Mouse (Mus musculus): ENCODE results near the gene Hmga2. TPM values are rescaled to one million over a fixed set of nuclear protein-coding genes. Genes with fewer than 3 reads are reported as not detected.

Hmga2 gene
- polyA plus RNA-seq, 1 experiment from 2014 or later = 21.1 TPM

GRCm38 (mm10) chr10:120327946-120328345, 148.3 kb downstream of the Hmga2 start:
- Histone ChIP-seq H3K4me1 (ENCODE audit: control insufficient read depth, insufficient read depth, low read length) (no peaks in the 10 kb centered on the region), H3K4me3 (ENCODE audit: low read length) (no peak overlapping the region), H3K4me2 (ENCODE audit: low read depth, low read length) (no peak overlapping the region), H3K27me3 (replicated peaks; ENCODE audit: control insufficient read depth, insufficient read depth, low read length) (no peaks in the 10 kb centered on the region), H3K9ac (ENCODE audit: low read depth, low read length) (no peak overlapping the region), H3K36me3 (ENCODE audit: control insufficient read depth, insufficient read depth, low read length) (no peaks in the 10 kb centered on the region), H3K9me3 (ENCODE audit: control insufficient read depth, low read length) (no peaks in the 10 kb centered on the region), H3K27ac (ENCODE audit: low read length) (no peak overlapping the region)
- 89% methylated on average over 14 of the region's 14 CpGs for WGBS
- no peak for ATAC-seq

DNA sequence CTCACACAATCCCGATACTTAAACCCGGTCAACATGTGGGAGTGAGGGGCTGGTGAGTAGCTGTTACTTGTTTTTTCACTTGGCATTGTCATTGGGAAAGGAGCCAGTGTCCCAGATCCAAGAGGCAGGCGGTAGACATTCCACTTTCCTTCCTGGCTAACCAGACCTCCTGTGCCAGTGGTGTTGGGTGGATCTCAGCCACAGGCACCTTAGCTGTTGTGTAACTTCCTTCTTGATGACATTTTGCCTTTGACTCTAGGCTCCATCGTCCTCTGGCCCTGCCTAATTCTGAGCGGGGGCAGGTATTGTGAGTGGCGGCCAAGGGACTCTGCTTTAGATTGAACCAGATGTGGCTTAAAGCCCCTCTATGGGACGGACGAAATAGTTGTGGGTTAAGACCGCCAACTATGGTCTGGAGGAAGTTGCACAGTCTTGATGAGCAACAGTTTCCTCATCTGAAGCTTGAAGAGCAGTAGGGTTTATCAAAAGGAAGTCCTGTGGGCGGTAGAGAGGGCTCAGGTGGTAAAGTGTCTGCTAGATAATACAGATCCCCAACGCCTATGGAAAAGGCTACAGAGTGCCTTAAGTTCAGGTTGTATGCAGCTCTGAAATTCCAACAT, 152.6 kb downstream of the Hmga2 start:
- Histone ChIP-seq H3K4me2 (ENCODE audit: low read depth, low read length) (no peak overlapping the region), H3K4me1 (ENCODE audit: control insufficient read depth, insufficient read depth, low read length) (no peaks in the 10 kb centered on the region), H3K4me3 (ENCODE audit: low read length) (no peak overlapping the region), H3K27ac (ENCODE audit: low read length) (no peak overlapping the region), H3K9me3 (ENCODE audit: control insufficient read depth, low read length) (no peaks in the 10 kb centered on the region; the same call in 1 of the 2 replicates), H3K9ac (ENCODE audit: low read depth, low read length) (no peak overlapping the region), H3K36me3 (ENCODE audit: control insufficient read depth, insufficient read depth, low read length) (no peaks in the 10 kb centered on the region), H3K27me3 (replicated peaks; ENCODE audit: control insufficient read depth, insufficient read depth, low read length) (no peaks in the 10 kb centered on the region)
- ATAC-seq = no peak
- WGBS = 88% methylated on average over 11 of the region's 11 CpGs

- no peak overlapping the region for H3K9ac ChIP-seq (ENCODE audit: low read depth, low read length)
- no peak for ATAC-seq
- WGBS = 84% methylated on average over 8 of the region's 8 CpGs
- no peaks in the 10 kb centered on the region for H3K36me3 ChIP-seq (ENCODE audit: control insufficient read depth, insufficient read depth, low read length)
- no peak overlapping the region for H3K4me2 ChIP-seq (ENCODE audit: low read depth, low read length)
- no peaks in the 10 kb centered on the region for H3K4me1 ChIP-seq (ENCODE audit: control insufficient read depth, insufficient read depth, low read length)
- no peaks in the 10 kb centered on the region; the same call in 1 of the 2 replicates for H3K9me3 ChIP-seq (ENCODE audit: control insufficient read depth, low read length)
- H3K4me3 ChIP-seq (ENCODE audit: low read length) = no peak overlapping the region
- no peak overlapping the region for H3K27ac ChIP-seq (ENCODE audit: low read length)
- no peaks in the 10 kb centered on the region for H3K27me3 ChIP-seq (replicated peaks; ENCODE audit: control insufficient read depth, insufficient read depth, low read length)
Measured at GRCm38 (mm10) chr10:120322815-120323214, 153.5 kb downstream of the Hmga2 start.

DNA sequence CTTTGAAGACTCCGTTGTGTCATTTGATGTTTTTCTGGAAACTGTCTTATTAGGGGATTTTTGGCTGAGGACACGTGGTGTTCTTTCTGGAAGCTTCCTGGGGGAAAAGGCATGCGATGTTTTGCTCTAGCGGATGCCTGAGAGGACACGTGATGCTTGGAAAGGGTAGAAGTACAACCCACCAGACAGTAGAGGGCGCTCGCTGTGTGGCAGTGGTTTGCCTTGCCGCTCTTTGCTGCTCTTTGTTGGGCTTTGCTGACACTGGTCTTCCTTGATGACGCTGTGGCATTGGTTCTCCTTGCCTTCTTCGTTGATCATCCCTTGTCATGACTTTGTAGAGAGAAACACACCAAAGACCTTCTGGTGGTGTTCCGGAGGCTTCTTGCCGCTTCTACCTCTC, 156.7 kb downstream of the Hmga2 start:
- Histone ChIP-seq H3K36me3 (ENCODE audit: control insufficient read depth, insufficient read depth, low read length) (no peaks in the 10 kb centered on the region), H3K4me1 (ENCODE audit: control insufficient read depth, insufficient read depth, low read length) (no peaks in the 10 kb centered on the region), H3K9me3 (ENCODE audit: control insufficient read depth, low read length) (no peaks in the 10 kb centered on the region; the same call in 1 of the 2 replicates), H3K9ac (ENCODE audit: low read depth, low read length) (no peak overlapping the region), H3K4me3 (ENCODE audit: low read length) (no peak overlapping the region), H3K27me3 (replicated peaks; ENCODE audit: control insufficient read depth, insufficient read depth, low read length) (no peaks in the 10 kb centered on the region), H3K4me2 (ENCODE audit: low read depth, low read length) (no peak overlapping the region), H3K27ac (ENCODE audit: low read length) (no peak overlapping the region)
- no peak for ATAC-seq
- 93% methylated on average over 12 of the region's 12 CpGs for WGBS

MicroRNAs encoded within 50 kb of the gene (microRNA counts, 519-probe panel; counts per million panel counts)
- 35.7 counts per million for microRNA mmu-miR-763

Small RNAs within 50 kb of the gene (microRNA-seq; reads per million reads assigned to microRNA genes)
- gene Mir763 = not detected

Other genes with a start within 250 kb of the Hmga2 start
- 50.3 and 54.5 TPM in 2 replicates for gene Llph, start 249.4 kb downstream of the Hmga2 start, polyA plus RNA-seq (2015; fragmentation: Nextera tagmentation; extraction: Ambion mirVana)